Mouse (Mus musculus) ovary, postnatal 36 days (tissue): ENCODE measurements around the gene Sec24b.

Experiments
- DNase-seq: peaks from one replicate; pipeline ENCODE4 v3.0.0; 2022; ENCODE audit warnings: low spot score, mixed read lengths

The Sec24b gene

GRCm38 (mm10) chr3:130061281-130061680, at the start of gene Sec24b:
Gene Sec24b, minus strand, starts transcription at chr3:130061553.
- peak; percentile 38 for DNase-seq

DNA sequence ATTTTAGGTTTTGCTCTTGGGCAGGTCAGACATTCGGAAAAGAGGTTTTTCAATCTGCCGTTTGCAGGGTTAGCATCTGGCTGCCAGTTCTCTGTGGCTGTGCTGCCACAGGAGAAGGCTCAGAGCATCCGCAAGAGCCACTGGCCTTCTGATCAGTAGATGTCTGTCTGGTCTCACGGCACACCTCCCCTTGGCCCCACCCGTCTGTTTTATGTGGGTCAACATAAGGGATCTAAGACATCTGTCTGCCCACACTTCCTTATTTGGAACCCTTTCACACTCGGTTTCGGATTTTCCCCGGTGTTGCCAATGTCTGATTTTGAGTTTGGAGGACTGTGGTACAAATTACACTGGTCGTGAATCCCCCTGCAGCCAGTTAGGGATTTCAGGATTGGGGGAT, 43.1 kb upstream of the Sec24b start:
- no peak for DNase-seq

- no peak for DNase-seq
Measured at GRCm38 (mm10) chr3:130103486-130103885, 42.1 kb upstream of the Sec24b start.

- no peak for DNase-seq
Measured at GRCm38 (mm10) chr3:130095160-130095781, 33.9 kb upstream of the Sec24b start.

DNA sequence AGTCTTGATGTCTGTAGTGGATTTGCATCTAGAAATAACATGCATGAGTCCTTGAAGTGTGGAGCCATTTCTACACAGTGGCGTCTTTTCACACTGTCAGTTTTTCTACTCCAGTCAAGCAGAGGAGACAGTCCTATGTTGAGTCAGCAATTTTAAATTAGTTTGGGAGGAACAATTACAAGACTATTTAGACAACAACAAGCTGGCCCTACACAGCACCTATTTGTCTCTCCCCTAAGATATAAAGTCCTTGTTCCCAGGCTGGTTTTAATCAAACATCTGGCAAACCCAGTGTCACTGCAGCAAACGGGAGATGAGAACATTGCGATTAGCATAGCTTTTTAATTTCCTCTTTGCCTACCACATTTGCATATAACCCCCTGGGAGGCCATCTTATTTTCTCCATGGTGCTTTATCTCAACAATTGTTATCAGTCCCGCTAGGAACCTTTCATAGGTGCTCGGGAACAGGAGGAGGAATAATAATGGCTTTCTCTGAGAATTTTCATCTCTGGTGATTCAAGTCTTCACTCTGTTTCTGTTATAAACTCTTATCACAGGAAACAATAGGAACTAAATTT, 32.9 kb upstream of the Sec24b start:
- DNase-seq: no peak

- no peak for DNase-seq
Measured at GRCm38 (mm10) chr3:130090460-130090859, 29.1 kb upstream of the Sec24b start.

DNA sequence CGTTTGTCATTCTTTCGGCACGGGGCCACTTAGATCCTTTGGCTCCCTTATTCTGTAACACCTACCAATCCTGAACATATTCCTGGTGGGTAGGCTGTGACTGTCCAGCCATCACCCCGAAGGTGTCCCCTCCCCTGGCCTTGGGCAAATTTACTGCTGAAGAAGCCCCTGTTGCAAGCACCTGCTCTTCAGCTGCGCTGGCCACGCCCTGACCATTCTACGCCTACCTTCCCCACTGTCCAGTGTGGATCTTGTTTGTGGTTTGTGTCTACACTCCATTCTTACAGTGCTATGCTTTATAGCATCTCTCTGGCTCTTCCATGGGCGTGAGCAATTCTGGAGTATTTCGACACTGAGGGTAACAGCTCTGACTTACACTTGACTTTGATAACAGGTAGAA, 27.3 kb upstream of the Sec24b start:
- DNase-seq: no peak

DNA sequence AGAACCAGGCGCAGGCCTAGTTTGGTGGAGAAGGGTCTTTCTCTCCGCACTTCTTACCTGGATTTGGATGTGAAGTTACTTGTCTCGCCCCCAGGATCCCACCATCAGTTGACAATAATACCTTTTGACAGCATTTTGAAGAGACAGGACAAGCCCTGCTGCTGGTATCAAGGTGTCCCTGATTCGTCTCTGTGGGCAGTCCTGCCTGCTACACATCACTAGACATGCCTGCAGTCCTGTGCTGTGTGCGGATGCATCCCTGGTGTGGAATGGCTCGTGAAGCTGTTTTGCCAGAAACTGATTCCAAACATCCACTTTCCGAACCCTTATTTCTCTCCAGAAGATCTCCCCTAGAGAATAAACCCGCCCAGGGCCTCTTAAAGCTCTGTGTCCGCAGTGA, 26.1 kb upstream of the Sec24b start:
- no peak for DNase-seq

GRCm38 (mm10) chr3:130086372-130087080, 25.2 kb upstream of the Sec24b start:
- no peak for DNase-seq

GRCm38 (mm10) chr3:130083312-130083711, 22.0 kb upstream of the Sec24b start:
- DNase-seq: no peak

- DNase-seq: no peak
Measured at GRCm38 (mm10) chr3:130080666-130081065, 19.3 kb upstream of the Sec24b start.

GRCm38 (mm10) chr3:130079794-130080193, 18.4 kb upstream of the Sec24b start:
- no peak for DNase-seq

DNA sequence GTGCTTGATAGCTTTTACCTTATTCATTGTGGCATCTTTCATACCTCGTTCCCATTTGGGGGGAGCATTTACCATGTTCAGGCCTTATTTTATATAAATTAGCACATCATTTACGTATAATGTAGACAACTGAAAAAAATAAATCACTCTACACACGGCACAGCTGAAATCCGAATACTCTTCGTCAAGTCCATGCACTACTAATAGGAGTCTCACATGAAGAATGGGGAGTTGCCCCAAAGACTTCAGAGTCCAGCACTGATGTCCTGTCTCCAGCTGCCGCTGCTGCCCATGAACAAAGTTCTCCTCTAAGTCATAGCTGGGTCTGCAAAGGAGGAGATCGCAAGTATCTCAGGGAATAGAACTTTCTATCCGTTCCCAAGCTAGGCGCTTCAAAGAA, 15.9 kb upstream of the Sec24b start:
- no peak for DNase-seq

DNA sequence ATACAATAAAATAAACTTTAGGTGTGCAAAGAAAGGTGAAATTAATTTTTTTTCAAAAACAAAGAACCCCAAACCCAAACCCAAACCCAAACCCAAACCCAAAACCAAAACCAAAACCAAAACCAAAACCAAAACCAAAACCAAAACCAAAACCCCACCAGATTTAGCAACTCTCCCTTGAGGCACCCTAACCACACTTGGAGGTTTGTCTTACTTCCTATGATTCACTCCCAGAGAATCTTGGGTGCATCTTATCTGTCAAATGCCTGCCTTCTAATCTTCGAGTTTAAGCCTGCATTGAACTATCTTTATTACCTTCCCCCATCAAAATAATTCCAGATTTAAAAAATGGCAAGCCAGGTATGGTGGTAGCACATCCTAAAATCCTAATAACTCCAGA, 14.4 kb upstream of the Sec24b start:
- DNase-seq: no peak

DNA sequence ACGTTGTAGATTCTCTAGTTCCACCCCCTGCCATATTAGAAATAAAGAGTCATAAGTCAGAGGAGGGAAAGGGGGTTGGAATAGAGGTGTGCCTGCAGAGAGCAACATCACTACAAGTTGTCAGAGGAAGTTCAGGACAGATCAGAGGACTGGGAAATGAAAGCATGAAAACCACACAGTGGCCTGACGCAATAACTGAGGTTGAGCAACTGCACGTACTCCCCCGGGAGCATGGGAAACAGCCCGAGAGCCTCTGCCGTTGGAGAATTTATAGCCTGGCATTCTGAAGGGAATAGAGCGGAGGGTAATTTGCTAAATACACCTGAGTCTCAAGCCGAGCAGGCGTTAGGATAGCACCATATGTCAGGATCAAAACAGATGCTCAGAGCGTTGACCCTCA, 11.7 kb upstream of the Sec24b start:
- peak; percentile 19 for DNase-seq

- no peak for DNase-seq
Measured at GRCm38 (mm10) chr3:130071918-130072317, 10.6 kb upstream of the Sec24b start.

- DNase-seq: peak; percentile 85
Measured at GRCm38 (mm10) chr3:130060396-130061029, 840 bp downstream of the Sec24b start.

DNA sequence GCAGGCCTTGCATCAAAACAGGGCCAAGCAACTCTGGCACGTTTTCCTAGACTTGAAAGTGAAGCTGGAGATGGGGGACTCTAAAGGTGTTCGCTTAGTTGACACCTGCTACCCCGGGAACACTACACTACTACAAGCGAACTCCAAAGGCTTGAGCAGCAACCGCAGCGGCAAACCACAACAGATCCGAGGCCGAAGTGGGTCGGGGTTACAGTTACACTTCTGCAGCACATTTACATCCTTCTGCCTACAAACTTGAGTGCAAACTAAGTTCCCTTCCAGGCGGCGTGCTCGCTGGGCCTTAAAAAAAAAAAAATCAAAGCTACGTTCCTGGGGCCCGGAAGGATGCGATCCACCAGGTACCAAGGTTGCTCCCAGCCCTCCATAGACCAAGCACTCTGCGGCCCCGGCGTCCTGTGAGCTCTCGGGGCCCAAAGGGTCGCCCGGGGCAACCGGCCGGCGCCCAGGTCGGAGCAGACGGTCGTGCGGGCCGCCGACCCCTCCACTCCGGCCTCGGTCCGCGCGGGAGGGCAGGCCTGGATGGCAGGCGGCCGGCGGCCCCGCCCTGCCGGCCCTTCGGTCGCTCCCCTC, 1.5 kb downstream of the Sec24b start:
- no peak for DNase-seq

GRCm38 (mm10) chr3:130058488-130058887, 2.9 kb downstream of the Sec24b start:
- no peak for DNase-seq

- DNase-seq: no peak
Measured at GRCm38 (mm10) chr3:130057569-130058345, 3.6 kb downstream of the Sec24b start.

DNA sequence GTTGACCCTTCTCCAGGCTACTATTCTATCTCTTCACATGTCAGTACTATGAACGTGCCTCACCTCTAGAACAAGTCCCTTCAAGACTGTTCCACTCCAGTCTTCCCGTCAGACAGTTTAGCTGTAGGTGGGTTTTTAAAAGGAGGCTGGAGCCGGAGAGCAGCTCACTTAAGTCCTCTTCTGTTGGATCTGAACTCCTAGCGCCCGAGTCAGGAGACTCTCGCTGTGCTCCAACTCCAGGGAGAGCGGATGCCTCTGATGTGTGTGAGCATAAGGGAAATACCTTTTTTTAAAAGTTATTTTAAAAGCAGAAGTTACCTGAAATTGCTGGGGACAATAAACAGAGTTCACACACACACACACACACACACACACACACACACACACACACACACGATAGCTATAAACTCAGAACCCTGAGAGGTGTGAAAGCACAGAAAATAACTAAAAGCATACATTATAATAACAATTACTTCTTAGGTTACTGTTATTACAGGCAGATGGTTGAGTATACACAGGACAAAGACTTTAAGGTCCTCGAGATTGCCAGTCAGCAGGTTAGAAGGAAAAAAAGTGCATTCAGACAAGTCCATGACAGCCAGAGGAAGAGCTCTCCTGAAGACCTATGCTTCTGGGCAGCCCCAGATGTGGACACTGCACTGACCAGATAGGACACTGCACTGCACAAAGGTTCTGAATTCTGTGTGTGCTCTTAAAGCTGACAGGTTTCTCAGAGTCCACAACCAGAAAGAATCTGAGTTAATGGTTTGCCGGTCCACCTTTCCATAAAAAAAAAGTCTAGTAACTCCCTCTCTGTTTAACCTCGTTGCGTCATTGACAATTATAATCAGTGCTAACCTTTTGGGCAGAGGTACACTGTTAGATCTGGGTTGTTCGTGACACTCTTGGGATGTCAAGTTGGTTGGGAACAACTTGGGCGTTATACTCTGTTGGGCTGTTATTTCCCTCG, 5.7 kb downstream of the Sec24b start:
- no peak for DNase-seq
